Mouse (Mus musculus) gastrocnemius, adult 2 months (tissue): ENCODE data around the gene Stk40. TPM values are rescaled to one million over a fixed set of nuclear protein-coding genes. Genes with fewer than 3 reads are reported as not detected.

Experiments used
- DNase-seq: peaks from one replicate; pipeline ENCODE4 v3.0.0; 2022
- H3K27ac ChIP-seq: fragments of 200-600 bp; 2 replicates; pipeline ENCODE4 v1.8.1; 2022; ENCODE audit warnings: mild to moderate bottlenecking
- H3K4me3 ChIP-seq: fragments of 200-600 bp; 2 replicates; pipeline ENCODE4 v1.8.1; 2022; ENCODE audit warnings: mild to moderate bottlenecking, moderate library complexity
- CTCF ChIP-seq: fragments of 200-600 bp; IDR thresholded peaks from 2 replicates; pipeline ENCODE4 v1.8.1; 2022; ENCODE audit warnings: antibody characterized with exemption, mild to moderate bottlenecking, moderate library complexity
- intact Hi-C: fragments of 180-260 bp; cut with DNase I; formaldehyde crosslinking; loops from one replicate; pipeline ENCODE4 v1.15.1; 2025
- total RNA-seq, 2 experiments: library from RNA; stranded (reverse); gene quantifications; 2 replicates each; pipeline ENCODE4 v1.2.3; 2021

Stk40 gene
- total RNA-seq, 2 experiments from 2014 or later, result 102 to 108 TPM

DNA sequence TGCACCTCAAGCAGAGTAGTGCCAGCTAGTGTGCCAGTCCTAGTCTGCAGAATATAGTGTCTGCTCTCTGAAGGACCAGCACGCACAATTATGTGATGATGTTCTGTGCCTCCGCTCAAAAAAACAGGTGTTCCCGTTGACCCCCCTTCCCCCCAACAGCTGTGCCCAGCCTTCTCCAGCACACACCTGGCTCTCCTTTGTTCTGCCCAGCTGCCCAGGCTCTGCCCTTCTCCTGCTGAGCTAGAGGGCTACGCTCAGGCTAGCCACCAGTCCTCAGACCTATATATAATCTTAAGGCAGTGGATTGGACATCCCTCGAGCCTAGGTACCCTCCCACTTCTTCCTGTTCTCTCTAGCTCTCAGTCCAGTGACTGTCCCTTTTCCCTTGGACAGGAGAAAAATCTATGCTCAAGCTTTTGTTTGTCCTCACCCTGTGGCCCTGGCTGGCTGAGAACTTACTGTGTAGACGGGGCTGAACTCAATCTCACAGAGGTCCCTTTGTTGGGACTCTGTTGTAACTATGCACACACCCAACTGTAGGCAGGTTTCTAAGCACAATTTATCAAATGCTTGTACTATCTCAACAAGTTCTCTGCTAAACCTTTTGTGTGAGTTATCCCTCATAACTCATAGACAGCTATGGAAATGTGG is 12.2 kb downstream of the Stk40 start:
- intact Hi-C loops, result no loop called here
- DNase-seq, result no peak
- peak overlapping the region; percentile 97 for H3K27ac ChIP-seq
- H3K4me3 ChIP-seq, result no peak overlapping the region
- TF ChIP-seq CTCF, result no peak

DNA sequence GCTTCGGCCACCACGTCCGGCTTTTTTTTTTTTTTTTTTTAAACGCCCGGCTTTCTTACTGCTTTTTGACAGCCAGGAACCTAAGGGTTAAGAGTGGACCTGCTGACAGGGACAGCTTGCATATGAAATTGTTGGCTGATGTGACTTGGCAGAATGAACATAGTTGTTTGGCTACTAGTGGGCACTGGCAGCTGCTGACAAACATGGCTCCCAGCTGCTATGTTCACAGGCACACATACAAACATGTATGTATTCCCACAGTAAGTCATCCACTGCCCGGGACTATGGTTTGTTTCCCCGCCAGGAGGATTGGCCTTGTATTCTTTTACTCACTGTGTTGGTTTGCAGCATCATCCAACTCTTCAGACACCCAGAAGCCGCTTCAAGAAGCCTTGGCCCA is 13.4 kb downstream of the Stk40 start:
- TF ChIP-seq CTCF, result no peak
- DNase-seq, result no peak
- Histone ChIP-seq H3K27ac (peak overlapping the region; percentile 97), H3K4me3 (no peak overlapping the region)
- intact Hi-C loops, result no loop called here

DNA sequence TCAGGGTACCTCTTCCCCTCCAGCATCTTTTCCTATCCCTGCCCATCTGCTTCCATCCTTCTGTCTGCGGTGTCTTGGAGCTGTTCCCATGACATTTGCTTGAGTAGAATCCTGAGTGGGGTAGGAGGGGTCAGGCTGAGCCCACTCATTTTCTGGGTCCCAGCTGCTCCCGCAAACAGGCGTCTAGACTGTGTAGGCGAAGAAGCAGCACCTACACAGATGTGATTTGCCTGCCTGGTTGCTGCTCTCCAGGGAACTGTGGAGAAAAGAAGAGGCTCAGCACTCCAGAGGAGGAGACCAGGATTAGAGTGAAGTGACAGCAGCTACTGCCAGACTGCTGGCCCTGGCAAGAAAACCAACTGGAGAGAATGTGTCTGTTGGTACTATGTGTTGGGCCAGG is 14.9 kb downstream of the Stk40 start:
- intact Hi-C loops, result no loop called here
- TF ChIP-seq CTCF, result no peak
- no peak for DNase-seq

DNA sequence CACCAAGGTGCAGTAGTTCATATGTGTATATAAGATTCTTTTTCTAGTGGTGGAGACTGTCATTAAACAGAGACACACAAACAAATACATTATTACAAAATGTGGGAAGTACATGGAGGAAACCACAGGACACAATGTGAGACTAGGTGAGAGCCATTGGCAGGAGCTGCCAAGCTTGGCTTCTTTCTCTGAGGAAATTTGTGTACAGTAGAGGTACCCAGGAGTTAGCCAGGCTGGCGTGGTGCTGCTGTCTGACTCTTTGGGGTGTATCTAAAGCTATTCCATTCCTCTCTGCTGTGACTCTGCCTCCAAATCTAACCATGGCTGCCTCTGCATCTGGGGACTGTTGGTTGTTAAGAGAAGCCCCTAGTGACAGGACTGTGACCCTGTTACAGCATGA is 15.3 kb downstream of the Stk40 start:
- no peak for TF ChIP-seq CTCF
- intact Hi-C loops, result no loop called here

More for the DNA sequence above, 14.9 kb downstream of the Stk40 start:
- Histone ChIP-seq H3K27ac (peak overlapping the region; percentile 97), H3K4me3 (no peak overlapping the region)

DNA sequence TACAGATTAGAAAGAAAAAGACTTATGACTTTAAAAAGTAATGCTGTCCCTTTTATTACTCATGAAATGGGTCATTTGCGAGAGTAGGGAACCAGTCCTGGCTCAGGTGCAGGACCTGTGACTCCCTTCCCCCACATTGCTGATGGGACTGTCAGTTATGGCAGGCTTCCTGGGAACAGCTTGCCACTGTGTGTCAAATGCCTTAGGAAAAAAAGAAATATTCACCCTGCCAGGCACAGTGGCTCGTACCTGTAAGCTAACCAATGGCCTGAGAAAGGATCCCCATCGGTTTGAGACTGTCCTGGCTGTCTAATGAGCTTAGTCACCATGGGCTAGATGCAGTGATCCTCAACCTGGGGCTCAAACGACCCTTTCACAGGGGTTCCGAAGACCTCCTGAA is 16.3 kb downstream of the Stk40 start:
- H3K27ac ChIP-seq, result peak overlapping the region; percentile 73
- no peak for TF ChIP-seq CTCF
- no peak overlapping the region for H3K4me3 ChIP-seq
- DNase-seq, result peak; percentile 62
- intact Hi-C loops, result no loop called here

More for the DNA sequence above, 15.3 kb downstream of the Stk40 start:
- DNase-seq, result no peak
- Histone ChIP-seq H3K4me3 (no peak overlapping the region), H3K27ac (peak overlapping the region; percentile 97)

DNA sequence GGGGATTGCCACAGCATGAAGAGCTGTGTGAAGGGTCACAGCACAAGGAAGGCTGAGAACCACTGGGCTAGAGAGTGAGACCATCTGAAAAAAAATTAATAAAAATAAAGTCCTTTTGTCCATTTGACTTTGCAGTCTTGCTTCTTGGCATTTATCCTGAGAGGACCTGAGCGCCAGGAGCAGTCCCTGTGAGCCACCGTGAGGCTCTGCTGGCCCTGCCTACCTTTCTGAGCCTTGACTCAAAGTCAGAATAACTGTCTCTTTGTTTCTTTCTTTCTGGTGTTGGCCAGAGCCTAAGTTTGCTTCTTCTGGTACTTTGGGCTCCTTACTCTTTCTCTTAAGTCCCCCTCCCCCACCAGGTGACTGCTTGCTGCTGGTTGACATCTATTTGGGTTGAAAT is 16.7 kb downstream of the Stk40 start:
- no peak for DNase-seq
- H3K27ac ChIP-seq, result peak overlapping the region; percentile 73
- H3K4me3 ChIP-seq, result no peak overlapping the region
- no peak for TF ChIP-seq CTCF
- intact Hi-C loops, result no loop called here

DNA sequence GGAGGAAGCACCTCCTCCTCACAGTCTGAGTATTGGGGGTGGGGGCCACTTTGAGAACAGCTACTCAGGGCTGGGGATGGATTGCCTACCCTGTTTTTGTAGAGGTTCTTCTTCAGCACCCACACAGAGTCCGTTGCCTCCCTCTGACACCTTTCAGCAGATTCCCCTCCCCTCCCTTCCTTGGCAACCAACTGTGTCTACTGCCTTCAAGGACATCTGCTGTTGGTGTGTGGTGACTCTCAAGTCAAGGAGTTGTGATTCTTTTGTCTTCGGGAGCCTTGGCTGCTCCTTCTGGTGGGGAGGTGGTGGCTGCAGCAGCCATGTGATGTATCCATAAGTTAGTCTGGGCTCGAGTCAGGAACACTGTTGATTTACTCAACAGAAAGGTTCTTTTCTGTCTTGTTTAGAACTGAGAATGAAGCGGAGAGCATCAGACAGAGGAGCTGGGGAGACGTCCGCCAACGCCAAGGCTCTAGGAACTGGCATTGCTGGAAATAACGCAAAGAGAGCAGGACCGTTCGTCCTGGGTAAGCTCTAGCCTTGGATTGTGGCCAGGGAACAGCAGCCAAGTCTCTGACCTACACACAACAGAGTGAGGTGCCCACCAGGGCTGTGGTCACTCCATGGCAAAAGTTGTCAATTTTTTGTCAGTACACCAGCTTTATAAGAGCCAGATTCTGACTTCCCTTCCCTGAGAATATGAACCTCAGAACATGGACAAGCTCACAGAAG is 19.7 kb downstream of the Stk40 start:
- intact Hi-C loops, result no loop called here
- DNase-seq, result no peak

DNA sequence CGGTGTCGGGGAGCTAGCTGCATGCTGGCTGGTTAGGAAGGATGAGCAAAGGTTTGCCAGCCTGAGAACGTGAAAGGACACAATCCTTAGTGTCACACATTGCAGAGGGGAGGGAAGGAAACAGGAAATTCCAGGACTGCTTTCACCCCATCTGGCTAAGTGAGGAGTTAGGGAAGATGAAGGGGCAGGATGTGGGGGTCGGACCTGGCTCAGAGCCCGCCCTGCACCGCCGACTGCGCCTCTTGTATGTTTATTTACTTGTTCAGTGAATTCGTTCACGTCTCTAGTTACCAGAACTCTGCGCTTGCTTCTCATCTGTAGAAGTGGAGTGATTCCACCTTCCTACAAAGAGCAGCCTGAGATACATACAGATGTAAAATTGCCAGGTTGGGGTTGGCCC is 26.7 kb downstream of the Stk40 start:
- no peak for TF ChIP-seq CTCF
- intact Hi-C loops, result no loop called here
- no peak overlapping the region for H3K4me3 ChIP-seq
- no peak for DNase-seq
- H3K27ac ChIP-seq, result peak overlapping the region; percentile 81

More for the DNA sequence above, 19.7 kb downstream of the Stk40 start:
- Histone ChIP-seq H3K27ac (no peak overlapping the region), H3K4me3 (no peak overlapping the region)
- TF ChIP-seq CTCF, result no peak

DNA sequence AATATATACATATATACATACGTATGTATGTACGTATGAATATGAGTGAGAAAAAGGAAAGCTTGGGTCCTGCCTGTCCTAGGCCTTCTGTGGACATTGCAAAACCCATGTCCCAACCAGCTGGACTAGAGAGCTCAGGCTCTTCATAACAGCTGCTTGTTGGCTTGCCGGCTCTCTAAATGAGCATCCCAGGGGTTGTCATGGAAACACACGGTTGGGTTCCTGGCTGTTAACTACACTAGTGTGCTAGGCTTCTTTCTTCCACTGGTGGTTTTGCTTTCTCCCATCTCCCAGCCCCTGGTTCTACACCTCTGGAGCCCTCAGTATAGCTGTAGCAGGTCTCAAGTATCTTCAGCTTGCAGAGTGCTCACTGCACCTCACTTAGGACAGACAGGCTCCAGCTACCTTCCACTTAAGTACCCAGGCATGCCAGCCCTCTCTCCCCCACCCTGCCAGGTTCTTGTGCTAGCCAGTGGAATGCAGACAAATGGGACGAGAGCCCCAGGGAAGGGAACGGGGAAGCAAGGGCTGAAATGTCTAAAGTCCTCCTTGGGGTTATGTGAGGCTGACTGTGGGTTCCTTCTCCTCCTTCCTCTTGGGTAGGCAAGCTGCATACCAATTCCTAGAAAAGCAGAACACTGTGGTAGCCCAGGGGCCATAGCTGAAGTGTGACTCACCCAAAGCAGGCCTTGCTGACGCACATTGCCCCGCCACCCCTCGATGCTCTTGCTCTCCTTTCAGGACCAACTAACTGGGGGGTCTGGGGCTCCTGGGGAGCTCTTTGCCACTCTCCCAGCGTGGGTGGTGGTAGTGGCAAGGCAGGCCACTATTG is 27.7 kb downstream of the Stk40 start:
- H3K27ac ChIP-seq, result peak overlapping the region; percentile 81
- TF ChIP-seq CTCF, result no peak
- no peak overlapping the region for H3K4me3 ChIP-seq
- peak; percentile 44 for DNase-seq
- intact Hi-C loops, result no loop called here

DNA sequence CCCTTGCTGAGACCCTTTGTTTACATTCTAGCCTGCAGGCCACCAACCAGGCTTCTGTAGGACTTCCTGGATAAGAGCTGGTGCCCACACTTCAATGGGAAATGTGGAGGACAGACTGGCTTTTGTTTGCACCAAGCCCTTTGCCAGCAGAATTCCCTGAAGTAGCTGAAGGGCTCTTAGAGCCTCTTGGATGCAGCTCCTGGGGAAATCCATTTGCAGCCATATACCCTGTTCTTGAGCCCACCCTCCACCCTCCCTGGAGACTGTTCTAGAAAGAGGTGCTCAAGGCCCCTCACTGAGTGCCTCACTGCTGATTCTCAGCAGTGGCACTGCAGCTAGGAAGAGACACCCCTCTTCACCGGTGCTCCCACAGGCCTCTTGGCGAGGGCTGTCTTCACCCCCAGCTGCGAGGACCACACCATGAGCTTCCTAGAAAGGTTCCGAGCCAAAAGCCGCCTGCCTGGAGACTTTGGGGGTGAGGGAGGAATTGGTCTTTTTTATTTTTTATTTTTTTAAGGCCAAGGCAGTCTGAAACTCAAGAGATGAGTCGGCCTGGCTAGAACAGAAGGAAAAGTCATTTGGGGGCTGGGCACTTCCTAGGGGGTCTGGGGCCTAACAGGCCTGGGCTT is 29.0 kb downstream of the Stk40 start:
- Histone ChIP-seq H3K27ac (peak overlapping the region; percentile 81), H3K4me3 (no peak overlapping the region)
- TF ChIP-seq CTCF, result no peak
- no peak for DNase-seq
- intact Hi-C loops, result no loop called here

DNA sequence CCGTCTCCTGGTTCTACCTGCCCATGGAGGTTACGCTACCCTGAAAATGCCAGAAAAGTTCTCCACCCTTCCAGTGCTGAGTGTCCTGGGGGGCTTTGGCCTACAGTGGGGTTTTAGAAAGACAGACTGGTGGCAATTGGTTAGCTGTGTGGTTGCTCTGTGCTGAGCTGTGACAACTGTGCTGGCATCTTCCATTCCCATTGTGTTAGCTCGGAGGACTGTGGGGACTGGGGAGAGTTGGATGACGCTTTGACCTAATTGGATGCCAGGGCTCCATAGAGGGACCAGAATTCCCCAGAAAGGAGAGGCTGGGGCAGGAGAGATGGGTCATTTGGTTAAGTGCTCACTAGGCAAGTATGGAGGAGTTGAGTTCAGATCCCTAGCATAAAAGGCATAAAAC is 30.5 kb downstream of the Stk40 start:
- DNase-seq, result no peak
- Histone ChIP-seq H3K4me3 (no peak overlapping the region), H3K27ac (0 out of 2 replicates have a peak overlapping the region, but pooled peaks have one; percentile 8)
- no peak for TF ChIP-seq CTCF
- intact Hi-C loops, result no loop called here

DNA sequence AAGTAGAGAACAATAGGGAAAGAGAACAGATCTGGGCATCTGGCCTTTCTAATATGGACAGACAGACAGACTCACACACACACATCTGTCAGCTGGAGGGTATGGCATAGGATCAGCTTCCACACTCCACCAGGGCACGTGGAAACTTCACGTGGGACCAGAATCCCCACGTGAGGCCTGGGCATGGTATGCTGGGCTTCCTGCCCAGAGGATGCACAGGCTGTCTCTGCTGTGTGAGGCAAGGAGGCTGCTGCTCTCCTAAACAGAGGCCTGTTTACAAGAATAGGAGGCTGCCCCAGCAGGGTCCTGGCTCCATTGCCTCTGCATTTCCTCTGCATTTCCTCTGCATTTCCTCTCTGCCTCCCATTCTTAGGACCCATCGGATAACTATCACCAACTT is 30.9 kb downstream of the Stk40 start:
- intact Hi-C loops, result no loop called here
- H3K27ac ChIP-seq, result no peak overlapping the region
- DNase-seq, result no peak
- H3K4me3 ChIP-seq, result no peak overlapping the region
- TF ChIP-seq CTCF, result no peak
